Comparison of ENCODE assay signal across 21 mouse cellular contexts in genomic region chr12:57016324-57016723, GRCm38 (mm10).
DNase-seq lines count a peak whose midpoint lies in the region; ATAC-seq lines count a peak whose summit lies in the region.
"Had no signal": no experiment of that assay in that cellular context is flagged by ENCODE, and none has a peak within 500 bp of the region (broad histone marks: within the 10 kb centered on the region; RNA-seq: fewer than 3 reads in every experiment).

No protein-coding gene starts in this region.

- no peaks in the 10 kb centered on the region for H3K9me3 ChIP-seq in limb, embryonic 11.5 days (ENCODE audit: control insufficient read depth, low read length)
- no peaks in the 10 kb centered on the region for H3K9me3 ChIP-seq in limb, embryonic 10.5 days (replicated peaks)
- H3K9me3 ChIP-seq in neural tube, embryonic 11.5 days (ENCODE audit: control insufficient read depth, low read length): no peaks in the 10 kb centered on the region
- no peaks in the 10 kb centered on the region for H3K9me3 ChIP-seq in neural tube, embryonic 15.5 days (replicated peaks)
- H3K9me3 ChIP-seq: forebrain, embryonic 10.5 days; heart, embryonic 12.5 days; midbrain, embryonic 12.5 days; neural tube, embryonic 12.5 days; stomach, embryonic 15.5 days had no signal

- H3K36me3 ChIP-seq in limb, embryonic 11.5 days (ENCODE audit: control insufficient read depth, insufficient read depth, low read length): no peaks in the 10 kb centered on the region
- no peaks in the 10 kb centered on the region for H3K36me3 ChIP-seq in limb, embryonic 10.5 days
- no peaks in the 10 kb centered on the region for H3K36me3 ChIP-seq in neural tube, embryonic 11.5 days (ENCODE audit: control insufficient read depth, insufficient read depth, low read length)
- no peaks in the 10 kb centered on the region for H3K36me3 ChIP-seq in neural tube, embryonic 15.5 days
- H3K36me3 ChIP-seq: forebrain, embryonic 10.5 days; heart, embryonic 12.5 days; midbrain, embryonic 12.5 days; neural tube, embryonic 12.5 days; stomach, embryonic 15.5 days had no signal

- DNase-seq in limb, embryonic 11.5 days (ENCODE audit: low spot score): no peak
- no peak for DNase-seq in limb, embryonic 10.5 days (ENCODE audit: low spot score)
- peak; percentile 15 for DNase-seq in neural tube, embryonic 11.5 days (ENCODE audit: low spot score)
- peak; percentile 55 for DNase-seq in forelimb bud, embryonic 11.5 days (ENCODE audit: low read depth, low spot score)
- DNase-seq in retina, embryonic 14.5 days (ENCODE audit: low spot score): no peak
- DNase-seq in layer of hippocampus, postnatal 36 days: no peak
- DNase-seq: cerebellum, adult 11-12 months; cerebellum, postnatal 10 days; gastrocnemius, postnatal 14 days; heart, adult 18-20 months; heart, postnatal 10 days; kidney, postnatal 14 days; thymus, postnatal 36 days had no signal

- no peak overlapping the region for H3K4me2 ChIP-seq in limb, embryonic 11.5 days (ENCODE audit: low read depth, severe bottlenecking)
- H3K4me2 ChIP-seq in neural tube, embryonic 11.5 days (ENCODE audit: low read depth): no peak overlapping the region
- no peak overlapping the region for H3K4me2 ChIP-seq in neural tube, embryonic 15.5 days
- H3K4me2 ChIP-seq: heart, embryonic 12.5 days; midbrain, embryonic 12.5 days; neural tube, embryonic 12.5 days; stomach, embryonic 15.5 days had no signal

- H3K4me3 ChIP-seq in limb, embryonic 11.5 days (ENCODE audit: low read depth, low read length): no peak overlapping the region
- no peak overlapping the region for H3K4me3 ChIP-seq in limb, embryonic 10.5 days
- H3K4me3 ChIP-seq in neural tube, embryonic 11.5 days (ENCODE audit: low read depth, low read length): no peak overlapping the region
- no peak overlapping the region for H3K4me3 ChIP-seq in neural tube, embryonic 15.5 days (replicated peaks)
- H3K4me3 ChIP-seq: forebrain, embryonic 10.5 days; heart, embryonic 12.5 days; midbrain, embryonic 12.5 days; neural tube, embryonic 12.5 days; stomach, embryonic 15.5 days had no signal

- H3K4me1 ChIP-seq in limb, embryonic 11.5 days (ENCODE audit: control insufficient read depth, insufficient read depth, low read length): no peaks in the 10 kb centered on the region
- H3K4me1 ChIP-seq in limb, embryonic 10.5 days: peaks cover 5% of the 10 kb centered on the region; the same call in 1 of the 2 replicates
- H3K4me1 ChIP-seq in neural tube, embryonic 11.5 days (ENCODE audit: control insufficient read depth, insufficient read depth, low read length): no peaks in the 10 kb centered on the region
- no peaks in the 10 kb centered on the region for H3K4me1 ChIP-seq in neural tube, embryonic 15.5 days
- H3K4me1 ChIP-seq: forebrain, embryonic 10.5 days; heart, embryonic 12.5 days; midbrain, embryonic 12.5 days; neural tube, embryonic 12.5 days; stomach, embryonic 15.5 days had no signal

- no peaks in the 10 kb centered on the region for H3K27me3 ChIP-seq in limb, embryonic 11.5 days (ENCODE audit: control insufficient read depth, insufficient read depth, low read length)
- H3K27me3 ChIP-seq in limb, embryonic 10.5 days (ENCODE audit: low read depth, poor library complexity, severe bottlenecking): no peaks in the 10 kb centered on the region
- H3K27me3 ChIP-seq in neural tube, embryonic 11.5 days (ENCODE audit: control insufficient read depth, insufficient read depth, low read length): no peaks in the 10 kb centered on the region
- no peaks in the 10 kb centered on the region for H3K27me3 ChIP-seq in neural tube, embryonic 15.5 days (replicated peaks)
- H3K27me3 ChIP-seq: heart, embryonic 12.5 days; midbrain, embryonic 12.5 days; neural tube, embryonic 12.5 days; stomach, embryonic 15.5 days had no signal

- WGBS in limb, embryonic 11.5 days: 66% methylated on average over 3 of the region's 3 CpGs
- WGBS in limb, embryonic 10.5 days: 78% methylated on average over 3 of the region's 3 CpGs
- 66% methylated on average over 3 of the region's 3 CpGs for WGBS in neural tube, embryonic 11.5 days
- 83% methylated on average over 3 of the region's 3 CpGs for WGBS in neural tube, embryonic 15.5 days

- no peak overlapping the region for H3K9ac ChIP-seq in limb, embryonic 11.5 days (ENCODE audit: low read length)
- no peak overlapping the region for H3K9ac ChIP-seq in neural tube, embryonic 11.5 days (ENCODE audit: low read length)
- H3K9ac ChIP-seq in neural tube, embryonic 15.5 days (replicated peaks): no peak overlapping the region
- H3K9ac ChIP-seq: heart, embryonic 12.5 days; midbrain, embryonic 12.5 days; neural tube, embryonic 12.5 days; stomach, embryonic 15.5 days had no signal

- 0 out of 2 replicates have a peak, but pooled peaks have one; percentile 51 for ATAC-seq in limb, embryonic 11.5 days (ENCODE audit: insufficient number of reproducible peaks, low FRiP score, low TSS enrichment, low read depth)
- ATAC-seq in neural tube, embryonic 11.5 days (ENCODE audit: insufficient read depth, low FRiP score, low TSS enrichment): no peak
- ATAC-seq in neural tube, embryonic 15.5 days (ENCODE audit: low FRiP score): no peak
- ATAC-seq: forebrain, embryonic 16.5 days; intestine, postnatal 0 days had no signal

- H3K27ac ChIP-seq in limb, embryonic 11.5 days (replicated peaks; ENCODE audit: low read depth, low read length): no peak overlapping the region
- no peak overlapping the region for H3K27ac ChIP-seq in limb, embryonic 10.5 days
- H3K27ac ChIP-seq in neural tube, embryonic 11.5 days (ENCODE audit: low read depth, low read length): no peak overlapping the region
- no peak overlapping the region for H3K27ac ChIP-seq in neural tube, embryonic 15.5 days (replicated peaks)
- H3K27ac ChIP-seq: forebrain, embryonic 10.5 days; midbrain, embryonic 12.5 days; neural tube, embryonic 12.5 days; stomach, embryonic 15.5 days had no signal

Comparison
In these comparisons a context has a peak if more than half of its experiments do, and no peak if none do; other contexts are left out.
1. DNase-seq: peak in neural tube, embryonic 11.5 days (single experiment) and forelimb bud, embryonic 11.5 days (single experiment); none in limb, embryonic 11.5 days (single experiment), limb, embryonic 10.5 days (single experiment), retina, embryonic 14.5 days (single experiment) and layer of hippocampus, postnatal 36 days (0 of 2).